8 mouse cellular contexts compared by ENCODE assay signal in the genomic region with DNA sequence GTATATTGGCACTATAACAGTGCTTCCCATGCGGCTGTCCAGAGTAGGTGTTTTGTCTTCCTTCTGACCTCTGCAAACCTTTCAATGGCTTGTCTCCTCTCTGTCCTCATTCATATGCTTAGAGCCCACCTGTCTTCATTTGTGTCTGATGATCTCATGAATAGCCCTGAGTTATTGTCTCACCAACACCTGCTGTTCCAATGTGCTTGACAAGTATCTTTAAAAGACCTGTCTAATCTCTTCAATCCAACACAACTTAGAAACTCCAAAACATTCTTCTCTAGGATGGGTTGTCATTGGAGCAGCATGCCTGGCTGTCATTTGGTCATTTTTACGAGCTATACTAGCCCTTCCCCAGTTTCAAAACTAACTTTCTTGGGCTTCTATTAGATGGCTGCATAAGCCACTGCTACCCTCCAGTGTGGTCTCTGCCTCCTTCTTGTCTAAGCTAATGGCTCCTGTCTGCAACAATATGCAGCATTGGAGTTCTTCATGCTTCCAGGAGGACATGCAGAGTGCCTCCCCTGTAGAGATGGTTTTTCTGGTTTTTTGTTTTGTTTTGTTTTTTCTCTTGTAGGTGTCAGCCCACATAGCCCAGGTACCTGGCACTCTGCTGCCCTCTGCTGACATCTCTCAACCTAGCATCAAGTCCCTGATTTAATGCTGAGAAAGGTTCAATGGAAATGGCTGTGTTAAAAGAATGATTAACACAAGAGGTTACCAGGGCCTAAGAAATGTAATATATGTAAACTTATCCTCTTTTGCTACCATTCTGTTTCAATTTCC.
A peak's percentile ranks its signal among the peaks of the same experiment; 100 is the strongest.
DNase-seq lines count a peak whose midpoint lies in the region; ATAC-seq and TF ChIP-seq lines count a peak whose summit lies in the region.

No protein-coding gene starts in this region.

- no peak overlapping the region for H3K9ac ChIP-seq in forebrain, embryonic 16.5 days (replicated peaks; ENCODE audit: low read depth, low read length)

- H3K27me3 ChIP-seq in forebrain, embryonic 16.5 days (replicated peaks; ENCODE audit: control insufficient read depth, insufficient read depth, low read length), result no peaks in the 10 kb centered on the region

- intact Hi-C loops in gastrocnemius, adult 2 months (cut with DNase I), result loop anchor here (10.0 kb wide), 2 partner anchors 519 to 971 kb away; no protein-coding TSS in a partner anchor

- H3K4me1 ChIP-seq in forebrain, embryonic 16.5 days (replicated peaks; ENCODE audit: control insufficient read depth, insufficient read depth, low read length), result no peaks in the 10 kb centered on the region; the same call in 1 of the 2 replicates

- peak; percentile 38 for DNase-seq in gastrocnemius, adult 2 months
- no peak for DNase-seq in gastrocnemius, postnatal 25 days
- DNase-seq in CD4-positive helper T cell, adult 2 months (ENCODE audit: low read depth, low spot score), result peak; percentile 29
- DNase-seq in brain, adult 2 months (ENCODE audit: low read depth, low spot score), result peak; percentile 79
- DNase-seq in kidney, postnatal 36 days, result peak; percentile 66 to 87
- DNase-seq in spleen, postnatal 10 days (ENCODE audit: low spot score in 2 of 2), result peak; percentile 15 to 62

- H3K4me3 ChIP-seq in gastrocnemius, adult 2 months, result no peak overlapping the region
- H3K4me3 ChIP-seq in forebrain, embryonic 16.5 days (replicated peaks; ENCODE audit: low read length), result no peak overlapping the region

- H3K9me3 ChIP-seq in forebrain, embryonic 16.5 days (ENCODE audit: control insufficient read depth, low read length), result no peaks in the 10 kb centered on the region

- no peak overlapping the region for H3K27ac ChIP-seq in gastrocnemius, adult 2 months
- no peak overlapping the region for H3K27ac ChIP-seq in forebrain, embryonic 16.5 days (ENCODE audit: low read length)

- no peaks in the 10 kb centered on the region for H3K36me3 ChIP-seq in forebrain, embryonic 16.5 days (ENCODE audit: control insufficient read depth, insufficient read depth)

- ATAC-seq in forebrain, embryonic 16.5 days, result peak; percentile 43; the same call in 1 of the 2 replicates
- peak; percentile 61 for ATAC-seq in megakaryocyte, adult 5-6 weeks (ENCODE audit: poor library complexity, severe bottlenecking)

- peak; percentile 72 for TF ChIP-seq CTCF in gastrocnemius, adult 2 months (IDR thresholded peaks at IDR 0.05)

- H3K4me2 ChIP-seq in forebrain, embryonic 16.5 days (ENCODE audit: low read length), result no peak overlapping the region

- 62% methylated on average over 2 of the region's 2 CpGs for WGBS in forebrain, embryonic 16.5 days
